Mouse (Mus musculus): ENCODE data around the gene Ccdc144b.

Ccdc144b gene

DNA sequence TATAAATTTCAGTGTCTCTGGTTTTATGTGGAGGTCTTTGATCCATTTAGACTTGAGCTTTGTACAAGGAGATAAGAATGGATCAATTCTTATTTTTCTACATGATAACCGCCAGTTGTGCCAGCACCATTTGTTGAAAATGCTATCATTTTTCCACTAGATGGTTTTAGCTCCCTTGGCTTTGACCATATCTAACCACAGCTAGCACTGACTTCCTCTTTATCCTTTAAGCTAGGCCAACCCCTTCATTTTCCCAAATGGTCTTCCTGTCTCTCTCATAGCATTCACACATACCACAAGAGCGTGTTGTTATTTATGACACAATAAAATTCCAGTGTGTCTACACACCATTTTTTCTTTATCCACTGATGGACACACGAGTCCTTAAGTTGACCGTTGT is 23.4 kb downstream of the Ccdc144b start:
- DNase-seq (ENCODE audit: low read depth): no peak

DNA sequence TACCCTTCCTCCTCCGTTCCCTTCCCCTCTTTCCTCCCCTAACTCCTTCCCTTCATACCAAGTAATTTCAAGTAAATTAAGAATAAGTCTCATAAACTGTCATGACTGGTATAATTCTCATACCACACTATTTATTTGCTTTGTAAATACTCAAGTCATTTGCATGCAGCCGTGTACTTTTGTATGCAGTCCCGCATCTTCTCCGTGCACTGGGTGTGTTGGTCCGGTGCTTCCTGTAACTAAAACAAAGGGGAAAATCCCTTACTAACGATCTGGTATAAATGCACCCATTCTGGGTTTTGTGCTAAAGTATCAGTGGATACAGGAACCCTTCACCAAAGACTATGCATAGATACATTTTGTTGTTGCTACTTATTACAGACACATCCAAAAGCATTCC is 27.6 kb downstream of the Ccdc144b start:
- DNase-seq (ENCODE audit: low read depth): no peak

DNA sequence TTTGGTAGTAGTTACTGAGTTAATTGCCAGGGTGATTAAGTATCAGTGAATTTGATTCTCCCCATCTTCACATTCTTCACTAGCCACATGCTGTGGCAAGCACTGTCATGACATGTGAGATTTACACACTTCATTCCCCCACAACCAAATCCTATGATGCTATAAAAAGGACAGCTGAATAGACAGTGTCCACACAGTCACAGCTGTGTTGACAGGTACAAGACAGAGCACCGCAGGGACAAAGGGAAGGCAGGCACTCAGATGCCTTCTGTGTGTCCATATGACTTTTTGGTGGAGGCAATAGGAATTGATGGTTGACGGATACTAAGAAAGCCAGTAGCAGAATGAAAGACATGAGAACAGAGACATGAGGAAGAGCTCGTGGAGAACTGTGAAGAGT is 42.1 kb downstream of the Ccdc144b start:
- no peak for DNase-seq (ENCODE audit: low read depth)

DNA sequence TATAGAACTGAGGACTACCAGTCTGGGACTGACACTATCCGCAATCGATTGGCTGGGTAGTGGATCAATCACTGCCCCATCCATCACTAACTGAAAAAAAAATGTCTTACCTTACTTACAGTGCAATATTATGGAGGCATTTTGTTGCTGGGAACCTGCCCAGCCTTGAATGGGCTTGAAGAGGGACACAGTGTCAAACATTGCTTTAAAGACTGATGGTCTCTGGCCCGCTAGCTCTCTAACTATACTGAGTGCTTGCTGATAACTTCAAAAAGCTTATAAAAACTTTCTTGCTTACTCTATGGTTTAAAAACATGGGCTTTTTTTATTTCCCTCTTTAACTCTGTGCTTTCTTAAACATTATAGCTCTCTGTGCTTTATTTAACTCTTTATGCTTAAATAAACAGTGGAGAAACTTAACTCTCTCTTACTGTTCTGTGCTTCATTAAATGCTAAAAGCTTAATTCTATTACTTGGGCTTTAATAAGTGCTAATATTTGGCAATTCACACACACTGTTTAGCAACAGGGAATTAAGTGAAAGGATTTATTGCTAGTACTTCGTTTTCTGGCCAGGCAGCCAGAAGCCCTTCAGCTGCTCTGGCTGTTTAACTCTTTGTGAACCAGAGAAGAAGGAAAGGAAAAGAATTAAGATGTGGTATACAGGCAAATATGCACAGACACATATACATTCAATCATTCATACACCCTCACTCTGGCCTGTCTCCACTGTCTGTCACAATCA is 44.8 kb downstream of the Ccdc144b start:
- no peak for DNase-seq (ENCODE audit: low read depth)

DNA sequence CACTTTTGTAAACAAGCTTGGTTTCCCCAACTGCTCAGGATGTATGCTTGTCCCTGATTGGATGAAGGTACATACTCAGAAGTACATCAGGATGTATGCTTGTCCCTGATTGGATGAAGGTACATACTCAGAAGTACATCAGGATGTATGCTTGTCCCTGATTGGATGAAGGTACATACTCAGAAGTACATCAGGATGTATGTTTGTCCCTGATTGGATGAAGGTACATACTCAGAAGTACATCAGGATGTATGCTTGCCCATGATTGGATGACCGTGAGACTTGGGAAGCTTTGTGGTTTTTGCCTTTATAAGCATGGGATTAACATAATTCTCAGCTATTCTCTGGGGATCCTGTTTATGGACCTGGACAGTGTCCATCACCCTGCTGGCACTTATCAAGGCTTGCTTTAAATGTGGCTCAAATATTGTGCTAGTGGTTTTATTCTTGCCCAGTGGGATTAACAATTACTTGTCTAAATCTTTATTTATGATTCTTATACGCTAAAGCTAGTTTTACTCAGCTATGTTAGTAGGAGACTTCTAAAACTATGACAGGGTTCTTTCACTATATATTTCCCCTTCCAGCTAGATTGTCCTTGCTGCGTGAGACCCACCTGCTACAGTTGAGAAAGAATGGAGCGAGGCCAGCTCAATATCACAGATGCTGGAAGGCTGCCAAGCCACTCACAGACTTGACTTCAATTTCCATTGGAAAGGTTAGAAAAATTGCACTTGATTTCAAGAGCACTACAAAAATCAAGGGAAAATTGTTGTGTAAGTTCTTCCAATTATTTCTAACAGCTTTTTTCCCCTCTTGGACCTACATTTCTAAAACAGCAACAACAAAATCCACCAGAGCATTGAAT is 49.1 kb downstream of the Ccdc144b start:
- no peak for DNase-seq (ENCODE audit: low read depth)

DNA sequence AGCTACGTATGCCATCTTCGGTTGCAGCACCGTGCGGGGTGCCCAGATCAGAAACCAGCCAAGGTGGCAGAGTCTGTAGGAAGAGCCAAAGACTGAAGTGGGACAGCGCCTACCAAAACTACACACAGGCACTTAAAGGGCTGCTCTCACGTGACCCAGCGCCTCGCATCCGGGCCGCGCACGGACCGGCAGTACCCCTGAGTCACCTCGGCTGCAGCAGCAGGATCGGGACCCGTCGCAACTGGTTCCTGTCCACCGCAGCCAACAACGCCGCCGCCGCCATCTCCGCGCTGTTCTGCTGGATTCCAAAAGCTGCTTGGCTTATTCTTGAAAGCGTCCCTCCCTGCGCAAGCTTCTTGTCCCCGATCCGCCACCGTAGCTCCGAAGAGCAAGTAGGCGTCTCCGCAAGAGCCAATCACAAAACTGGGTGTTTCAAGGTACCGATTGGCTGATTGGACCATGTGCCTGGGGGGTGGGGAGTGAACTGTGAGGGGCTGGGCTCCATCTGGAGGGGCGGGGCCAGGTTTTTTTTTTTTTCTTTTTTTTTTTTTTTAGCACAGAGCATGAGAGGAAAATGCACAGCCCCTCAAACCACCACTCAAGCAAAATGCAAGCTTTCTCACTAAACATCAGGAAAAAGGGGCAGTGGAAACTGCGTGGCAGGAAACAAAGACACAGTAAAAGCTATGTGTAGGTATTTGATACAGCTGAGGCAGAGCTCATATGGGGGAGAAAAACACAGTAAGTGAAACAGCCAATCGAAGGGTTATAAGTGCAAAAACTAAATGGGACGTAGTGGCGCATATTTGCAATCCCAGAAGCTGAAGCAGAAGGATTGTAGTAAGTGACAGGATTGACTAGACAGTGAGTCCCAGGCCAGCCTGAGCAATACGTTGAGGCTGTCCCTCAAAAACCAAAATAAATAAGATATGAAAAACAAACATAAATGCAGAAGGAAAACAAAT is 52.8 kb downstream of the Ccdc144b start, which contains the start of gene Mccc1:
Gene Mccc1, minus strand, starts transcription at position 404 of the 965 bp plus-strand sequence.
- DNase-seq (ENCODE audit: low read depth): peak; percentile 96

DNA sequence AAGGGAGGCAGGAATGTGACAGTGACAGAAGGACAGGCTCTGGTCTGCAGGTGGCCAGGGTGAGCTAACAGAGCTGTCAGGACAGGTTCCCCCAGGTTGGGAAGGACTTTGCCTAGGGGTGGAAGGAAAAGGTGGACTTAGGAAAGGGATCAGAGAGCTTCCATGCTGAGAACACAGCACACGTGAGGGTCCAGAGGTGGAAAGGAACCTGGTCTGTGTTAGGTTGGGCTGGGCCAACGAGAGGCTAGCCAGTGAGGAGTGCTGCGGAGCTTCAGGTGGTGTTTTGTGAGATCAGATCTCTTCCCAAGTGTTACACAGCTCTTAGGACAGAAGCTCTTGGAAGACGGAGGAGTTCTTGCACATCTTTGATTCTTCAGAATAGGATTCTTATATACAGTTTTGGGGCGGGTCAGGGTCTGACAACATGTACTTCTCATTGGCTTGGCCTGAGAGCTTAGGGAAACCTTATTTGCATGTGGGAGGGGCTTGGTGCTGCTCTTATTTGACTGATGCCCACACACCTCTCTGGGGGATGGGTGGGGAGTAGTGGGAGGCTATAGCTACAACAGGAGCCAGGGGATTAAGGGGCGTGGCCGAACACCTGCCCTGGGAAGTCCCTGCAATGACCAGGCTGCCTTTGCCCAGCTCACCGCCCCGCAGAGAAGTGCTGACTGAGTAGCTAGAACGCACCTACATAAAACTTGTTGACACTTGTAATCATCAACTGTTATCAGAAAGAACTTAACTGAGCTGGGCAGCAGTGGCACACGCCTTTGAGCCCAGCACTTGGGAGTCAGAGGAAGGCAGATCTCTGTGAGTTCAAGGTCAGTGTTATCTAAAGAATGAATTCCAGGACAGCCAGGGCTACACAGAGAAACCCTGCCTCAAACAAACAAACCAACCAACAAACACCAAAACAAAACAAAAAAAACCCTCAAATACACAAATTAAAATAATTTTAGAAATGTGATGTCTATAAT is 58.5 kb downstream of the Ccdc144b start:
- no peak for DNase-seq (ENCODE audit: low read depth)

DNA sequence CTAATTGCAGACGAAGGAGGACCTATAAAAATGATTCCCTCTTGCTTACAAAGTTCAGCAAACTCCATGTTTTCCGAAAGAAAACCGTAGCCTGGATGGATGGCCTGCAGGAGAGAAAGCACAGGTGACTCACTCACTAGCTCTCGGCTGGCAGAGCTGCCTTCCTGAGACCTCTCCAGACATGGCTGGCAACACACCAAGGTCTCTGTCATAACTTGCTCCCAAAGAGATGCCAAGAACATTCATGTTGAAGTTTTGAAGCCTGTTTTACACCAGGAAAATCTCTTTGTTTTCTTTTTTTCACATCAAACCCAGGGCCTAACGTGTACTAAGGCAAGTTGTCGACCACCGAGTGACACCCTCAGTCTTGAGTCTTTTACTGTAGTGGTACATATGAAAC is 62.6 kb downstream of the Ccdc144b start:
- DNase-seq (ENCODE audit: low read depth): no peak

DNA sequence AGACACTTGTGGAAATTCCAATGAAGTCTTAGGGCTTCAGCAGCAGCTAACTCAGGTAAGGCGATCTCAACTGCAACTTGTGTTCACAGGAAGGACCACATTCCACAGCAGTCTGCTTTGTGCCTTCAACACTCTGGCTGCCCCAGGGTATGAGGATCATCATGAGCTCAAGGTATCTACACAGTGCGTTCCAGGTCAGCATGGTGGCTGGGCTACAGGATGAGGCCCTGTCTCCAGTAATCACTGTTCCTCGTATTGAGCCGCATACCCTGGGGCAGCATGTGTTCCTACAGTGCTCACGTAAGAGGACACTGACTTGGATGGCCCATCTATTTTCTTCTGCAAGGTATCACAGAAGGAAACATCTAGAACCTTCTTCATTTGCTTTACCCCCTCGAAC is 65.3 kb downstream of the Ccdc144b start:
- DNase-seq (ENCODE audit: low read depth): no peak

DNA sequence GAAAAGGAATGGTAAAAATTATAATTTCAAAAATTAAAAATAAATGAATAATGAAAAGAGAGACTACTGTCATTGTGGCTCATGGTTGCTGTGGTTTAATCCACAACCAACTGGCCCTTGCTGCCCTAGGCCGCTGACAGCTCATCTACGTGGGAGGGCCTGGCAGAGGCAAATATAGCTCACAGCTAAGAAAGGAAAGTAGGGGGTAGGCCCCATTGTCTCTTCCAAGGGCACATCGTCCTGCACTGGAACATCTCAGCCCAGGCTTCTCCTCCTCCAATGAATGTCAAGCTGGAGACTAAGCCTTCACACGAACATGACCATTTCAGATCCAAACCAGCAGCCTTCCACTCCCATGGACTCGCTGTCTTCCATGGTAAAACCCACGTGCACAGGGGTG is 67.1 kb downstream of the Ccdc144b start:
- DNase-seq (ENCODE audit: low read depth): no peak

DNA sequence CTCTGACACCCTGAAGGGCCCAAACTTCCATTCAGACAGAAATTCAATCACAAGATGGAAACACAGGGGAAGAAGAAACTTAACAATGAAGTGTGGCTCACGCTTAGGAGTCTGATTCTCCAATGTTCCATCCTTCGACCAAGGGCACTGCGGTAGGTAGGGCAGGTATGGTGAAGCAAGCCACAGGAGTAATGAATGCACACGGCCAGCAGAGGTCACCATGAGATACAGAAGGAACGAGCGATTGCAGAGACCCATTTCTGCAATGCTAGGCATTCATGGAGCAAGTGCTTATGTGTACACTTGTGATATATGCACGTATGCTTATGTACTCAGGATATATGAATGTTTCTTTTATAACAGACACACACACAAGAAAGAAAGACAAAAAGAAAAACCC is 79.8 kb downstream of the Ccdc144b start:
- DNase-seq (ENCODE audit: low read depth): peak; percentile 70

DNA sequence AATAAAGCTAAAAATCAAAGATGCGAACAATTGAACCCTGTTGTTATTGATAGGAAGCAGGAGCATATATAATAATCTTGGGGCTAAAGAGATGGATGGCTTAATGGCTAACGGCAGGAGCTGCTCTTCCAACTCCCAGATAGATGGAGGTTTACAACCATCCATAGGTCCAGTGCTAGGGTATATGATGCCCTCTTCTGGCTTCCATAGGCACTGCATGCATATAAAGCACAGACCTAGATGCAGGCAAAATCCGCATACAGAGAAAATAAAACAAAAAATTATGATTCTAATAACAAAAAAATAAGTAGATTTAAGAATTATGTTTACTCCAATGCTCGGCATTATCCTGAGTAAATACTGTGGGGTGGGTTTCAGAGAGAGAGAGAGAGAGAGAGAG is 80.4 kb downstream of the Ccdc144b start:
- peak; percentile 51 for DNase-seq (ENCODE audit: low read depth)

DNA sequence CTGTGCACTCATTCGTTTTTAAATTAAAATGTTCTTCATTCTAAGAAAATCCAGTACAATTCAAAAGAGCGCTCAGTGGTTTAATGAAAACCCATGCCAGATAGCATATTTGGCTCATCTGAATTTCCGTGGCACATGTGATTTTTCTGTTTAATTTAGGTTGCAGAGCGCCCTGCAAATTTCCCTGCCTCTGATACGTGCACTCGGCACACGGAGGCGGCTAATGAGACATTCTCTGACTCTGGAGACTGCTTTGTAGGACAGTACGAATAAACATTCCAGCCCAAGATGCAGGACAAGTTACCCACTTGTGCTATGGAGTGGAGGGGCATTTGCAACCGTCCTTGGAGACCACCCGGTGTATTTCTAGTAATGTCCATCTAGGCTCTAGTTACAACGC is 82.2 kb downstream of the Ccdc144b start:
- DNase-seq (ENCODE audit: low read depth): no peak

DNA sequence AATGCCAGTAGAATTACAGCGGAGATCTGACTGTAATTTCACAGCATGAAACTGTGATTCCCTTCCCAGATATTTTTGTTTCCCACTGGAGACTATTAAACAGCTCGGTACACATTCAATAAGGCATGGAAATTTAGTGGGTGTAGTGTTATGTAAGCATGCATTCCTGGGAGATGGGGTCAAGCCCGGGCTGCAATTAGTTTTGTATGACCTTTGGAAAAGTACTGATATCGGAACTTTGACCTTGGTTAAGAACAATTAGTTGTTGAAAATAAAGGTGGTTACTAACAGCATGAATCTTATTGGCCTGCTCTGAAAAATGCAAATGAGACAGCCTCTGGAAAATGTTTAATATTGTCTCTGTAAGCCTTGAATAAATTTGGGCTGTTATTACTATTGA is 82.9 kb downstream of the Ccdc144b start:
- DNase-seq (ENCODE audit: low read depth): no peak

DNA sequence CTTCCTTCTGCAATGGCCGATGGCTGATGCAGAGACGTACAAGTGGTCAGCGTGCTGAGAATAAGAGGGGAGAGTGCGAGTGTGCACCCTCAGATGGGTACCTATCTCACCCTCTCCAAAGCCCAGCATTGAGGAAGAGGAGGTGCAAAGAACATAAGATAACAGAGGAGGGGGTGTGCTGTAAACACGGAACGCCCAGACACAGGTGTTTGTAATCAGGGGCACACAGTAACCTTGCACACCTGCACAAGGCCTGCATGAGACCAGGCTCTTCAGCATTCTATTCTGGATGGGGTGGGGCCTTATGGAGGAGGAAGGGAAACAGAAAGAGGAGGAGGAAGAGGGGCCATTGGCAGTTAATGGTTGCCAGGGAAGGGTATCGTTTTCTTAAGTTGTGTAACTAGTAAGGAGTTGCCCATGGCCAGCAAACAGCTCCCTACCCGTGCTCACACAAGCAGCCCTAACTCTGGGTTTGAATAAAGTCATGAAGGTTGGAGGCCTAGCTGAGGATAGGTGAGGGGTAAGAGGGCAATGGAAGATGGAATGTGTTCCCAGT is 85.9 kb downstream of the Ccdc144b start:
- DNase-seq (ENCODE audit: low read depth): no peak

DNA sequence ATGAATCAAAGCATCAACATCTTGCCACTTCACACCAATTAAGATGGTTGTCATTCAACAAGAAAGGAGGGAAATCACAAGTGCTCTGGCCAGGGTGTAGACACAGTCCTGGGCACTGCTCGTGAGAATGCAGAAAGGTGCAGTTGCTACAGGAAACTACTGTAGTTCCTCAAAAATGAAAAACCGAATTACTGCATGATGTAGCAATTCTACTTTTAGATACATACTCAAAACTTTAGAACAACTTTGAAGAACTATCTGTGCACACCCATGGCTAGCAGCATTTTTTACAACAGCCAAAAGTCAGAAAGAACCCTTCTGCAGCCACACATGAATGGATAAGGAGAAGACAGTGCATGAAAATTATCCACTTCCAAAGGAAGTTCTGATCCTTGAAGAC is 86.9 kb downstream of the Ccdc144b start:
- no peak for DNase-seq (ENCODE audit: low read depth)

DNA sequence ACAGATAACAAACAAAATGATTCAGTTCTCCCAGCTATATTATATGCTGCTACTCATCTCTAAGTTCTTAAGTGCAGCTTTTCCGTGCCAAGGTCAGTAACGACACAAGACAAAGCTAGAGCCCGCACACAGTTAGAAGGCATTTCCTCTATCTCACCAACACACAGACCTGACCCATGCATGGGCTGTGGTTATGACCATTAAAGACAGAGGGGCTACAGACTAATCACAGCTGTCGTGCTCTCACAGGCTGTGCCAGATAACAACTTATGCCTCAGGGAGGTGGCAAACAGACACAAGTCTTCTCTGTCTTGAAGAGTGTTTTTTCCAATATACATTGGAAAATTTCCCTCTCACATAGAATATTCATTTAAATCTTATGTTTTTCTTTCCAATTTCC is 88.4 kb downstream of the Ccdc144b start:
- no peak for DNase-seq (ENCODE audit: low read depth)

DNA sequence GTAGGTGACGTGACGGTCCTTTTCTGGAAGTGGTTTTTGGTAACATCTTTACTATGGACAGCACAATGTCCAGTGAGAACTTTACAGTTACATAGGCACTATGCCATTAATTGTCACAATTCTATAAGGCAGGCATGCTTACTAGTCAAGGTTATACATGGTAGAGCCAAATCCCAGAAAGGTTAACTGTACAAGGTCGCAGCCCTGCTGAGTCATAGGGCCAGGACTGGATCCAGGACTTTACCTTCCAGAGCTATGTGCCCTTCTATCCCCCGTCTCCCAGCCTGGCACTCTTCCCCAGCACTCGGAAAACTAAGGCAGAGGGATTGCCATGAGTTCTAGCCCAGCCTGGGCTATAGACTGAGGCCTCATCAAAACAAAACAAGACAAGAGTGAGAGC is 89.4 kb downstream of the Ccdc144b start:
- no peak for DNase-seq (ENCODE audit: low read depth)

DNA sequence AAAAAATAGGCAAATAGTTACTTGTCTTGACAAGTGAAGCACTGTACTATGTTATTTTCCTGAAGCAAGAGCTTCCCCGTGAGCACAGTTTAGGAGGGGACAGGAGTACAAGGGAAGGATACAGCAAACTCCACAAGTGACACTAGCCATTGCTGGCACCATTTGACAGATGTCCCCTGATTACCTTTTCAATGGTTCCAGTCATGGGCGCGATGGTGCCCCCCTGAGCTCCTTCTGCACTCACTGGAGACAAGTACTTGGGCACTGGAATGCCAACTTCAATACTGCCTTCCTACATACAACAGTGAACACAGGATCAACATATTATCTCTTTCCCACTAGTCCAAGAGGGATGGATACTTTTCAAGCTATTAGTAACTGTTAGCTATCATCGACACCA is 89.9 kb downstream of the Ccdc144b start:
- no peak for DNase-seq (ENCODE audit: low read depth)

DNA sequence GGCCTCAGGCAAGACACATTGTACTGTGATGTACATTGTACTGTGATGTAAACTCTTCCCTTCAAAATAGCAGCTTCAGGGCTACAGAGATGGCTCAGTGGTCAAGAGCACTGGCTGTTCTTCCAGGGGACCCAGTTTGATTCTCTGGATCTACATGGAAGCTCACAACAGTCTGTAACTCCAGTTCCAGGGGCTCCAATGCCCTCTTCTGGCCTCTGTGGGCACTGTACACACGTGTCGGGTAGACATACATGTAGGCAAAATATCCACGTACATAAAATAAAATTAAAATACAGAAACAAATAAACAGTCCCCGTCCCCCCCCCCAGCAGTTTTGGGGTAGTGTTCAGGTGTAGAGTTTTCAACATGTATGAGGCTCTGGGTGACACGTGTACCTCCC is 90.4 kb downstream of the Ccdc144b start:
- no peak for DNase-seq (ENCODE audit: low read depth)

Measured in naive thymus-derived CD4-positive, alpha-beta T cell, adult 2 months (primary cell).